Mouse (Mus musculus) layer of hippocampus, adult 8-10 months (tissue): ENCODE results near the gene Znhit3. TPM values are rescaled to one million over a fixed set of nuclear protein-coding genes. Genes with fewer than 3 reads are reported as not detected.
A peak's percentile ranks its signal among the peaks of the same experiment; 100 is the strongest.

Experiments
- DNase-seq, 2 experiments: peaks; one replicate each; pipeline ENCODE4 v3.0.0; 2022; ENCODE audit warnings: low spot score in 2 of 2
- total RNA-seq, 4 experiments: library from RNA; stranded (reverse); gene quantifications; 2 replicates each; pipeline ENCODE4 v1.2.4; 2022

Znhit3 gene
- total RNA-seq = 10 to 100 TPM; 26.9 to 34.3 (median 31.1) TPM

DNA sequence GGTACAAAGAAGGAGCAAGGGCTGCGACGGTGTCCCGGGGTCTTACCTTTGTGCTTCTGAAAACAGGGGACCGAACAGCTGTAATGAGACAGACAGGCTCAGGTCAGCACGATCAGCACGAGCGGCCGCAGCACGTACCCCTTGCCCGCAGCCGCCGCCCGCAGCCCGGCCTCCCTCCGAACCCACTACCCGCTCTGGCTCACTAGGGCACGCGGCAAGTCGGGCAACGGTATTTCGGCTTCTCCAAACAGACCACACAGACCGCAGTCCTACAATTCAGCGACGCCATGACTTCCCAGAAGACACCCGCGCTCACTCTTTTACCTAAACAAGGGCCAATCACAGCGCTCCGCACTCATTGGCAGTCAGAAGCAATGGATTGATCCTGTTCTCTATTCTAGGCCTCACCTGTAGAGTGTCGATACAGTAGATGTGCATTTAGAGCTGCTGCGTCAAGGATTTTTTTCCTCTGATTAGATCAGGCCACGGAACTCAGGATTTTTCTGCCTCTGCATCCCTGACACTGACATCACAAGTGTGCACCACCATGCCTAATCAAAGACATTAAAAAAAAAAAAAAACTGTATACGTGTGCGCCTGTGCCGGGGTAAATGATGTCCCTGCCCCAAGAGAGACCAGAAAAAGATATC, at the start of gene Znhit3:
Gene Znhit3 (minus strand): TSS at position 314 of the 650 bp plus-strand sequence.
- DNase-seq = peak; percentile 86 to 90

DNA sequence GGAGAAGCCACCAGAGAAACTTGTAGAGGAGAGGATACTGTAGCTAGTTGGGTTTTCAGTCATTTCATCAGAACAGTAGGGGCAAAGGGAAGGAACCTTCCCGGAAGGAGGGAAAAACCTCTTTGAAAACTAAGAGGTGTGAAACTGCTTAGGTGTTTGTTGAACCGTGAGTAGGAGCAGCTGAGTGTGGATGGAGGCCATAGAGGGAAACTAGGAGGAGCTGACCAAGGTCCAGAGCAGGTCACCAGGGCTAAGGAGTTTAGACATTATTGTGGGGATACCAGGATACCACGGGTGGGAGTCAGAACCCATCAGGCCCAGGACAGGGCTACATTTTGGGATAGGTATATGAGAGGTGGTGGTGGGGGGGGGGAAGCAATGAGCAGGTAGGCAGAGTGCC, 47.4 kb upstream of the Znhit3 start:
- no peak for DNase-seq

DNA sequence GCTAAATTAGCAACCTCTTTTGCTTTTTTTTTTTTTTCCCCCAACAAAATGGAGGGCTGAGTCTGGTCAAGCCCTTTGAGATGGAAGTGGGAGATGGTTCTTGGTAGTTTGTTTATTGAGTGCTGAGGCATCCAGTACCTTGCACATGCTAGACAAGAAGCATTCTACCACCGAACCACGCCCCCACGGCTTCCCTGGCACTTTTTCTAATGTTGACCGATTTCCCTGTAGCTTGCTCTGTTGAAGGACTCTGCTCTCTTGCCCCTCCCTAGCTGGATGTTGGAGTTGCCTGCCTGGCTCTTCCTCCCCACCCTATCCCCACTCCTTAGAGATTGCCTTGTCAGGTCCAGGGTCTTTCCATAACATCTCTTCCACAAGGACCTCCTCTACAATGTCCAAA, 46.4 kb upstream of the Znhit3 start:
- no peak for DNase-seq

DNA sequence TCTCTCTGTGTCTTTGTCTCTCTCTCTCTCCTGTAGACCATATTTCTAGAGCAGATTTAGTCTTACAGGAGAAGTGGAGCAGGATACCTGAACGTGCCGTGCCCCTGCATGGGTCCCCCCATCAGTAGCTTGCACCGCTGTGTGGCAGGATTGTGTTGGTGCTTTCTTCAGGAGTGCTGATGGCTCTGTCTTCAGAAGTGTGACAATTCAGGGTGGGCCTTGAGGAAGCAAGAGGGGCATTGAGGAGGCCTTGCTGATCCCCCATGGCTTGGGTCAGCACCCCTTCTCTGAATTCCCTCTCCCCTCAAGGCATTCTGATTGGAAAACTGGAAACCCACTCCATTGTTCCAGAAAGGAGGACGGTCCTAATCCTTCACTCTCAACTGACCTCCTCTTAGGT, 45.4 kb upstream of the Znhit3 start:
- no peak for DNase-seq

DNA sequence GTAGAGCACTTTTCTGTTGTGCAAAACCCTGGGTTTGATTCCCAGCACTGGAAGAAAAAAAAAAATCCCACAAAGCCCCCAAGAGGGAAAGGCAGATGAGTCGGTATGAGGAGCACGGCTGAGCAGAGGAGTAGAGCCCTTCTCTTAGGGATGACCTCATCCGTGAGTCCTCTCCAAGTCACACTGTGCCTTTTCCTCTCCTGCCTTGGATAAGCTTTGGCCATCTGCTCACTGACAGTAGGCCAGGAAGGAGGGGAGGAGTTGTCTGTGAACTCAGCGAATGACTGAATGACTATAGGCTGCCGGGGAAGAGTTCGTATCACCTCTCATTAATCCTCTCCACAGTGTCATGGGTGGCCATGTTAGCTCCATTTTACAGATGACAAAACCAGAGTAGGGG, 44.6 kb upstream of the Znhit3 start:
- DNase-seq = no peak

DNA sequence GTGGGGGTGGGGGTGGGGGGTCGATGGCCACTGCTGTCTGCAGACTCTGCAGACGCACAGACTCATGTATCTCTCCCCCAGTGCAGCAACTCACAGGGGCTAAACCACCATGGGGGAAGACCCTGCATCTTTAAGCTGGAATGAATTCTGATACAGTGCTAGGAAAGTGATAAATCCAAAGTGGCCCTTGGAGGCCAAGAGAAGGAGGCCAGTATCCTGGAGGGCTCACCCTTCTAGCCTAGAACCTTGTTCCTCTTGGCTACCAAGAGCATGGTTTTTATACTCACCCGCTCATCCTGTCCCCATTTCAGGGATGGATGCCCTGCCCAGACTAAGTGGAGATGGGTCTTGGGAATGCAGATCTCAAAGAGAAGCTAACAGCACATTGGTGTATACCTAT, 44.1 kb upstream of the Znhit3 start:
- no peak for DNase-seq

DNA sequence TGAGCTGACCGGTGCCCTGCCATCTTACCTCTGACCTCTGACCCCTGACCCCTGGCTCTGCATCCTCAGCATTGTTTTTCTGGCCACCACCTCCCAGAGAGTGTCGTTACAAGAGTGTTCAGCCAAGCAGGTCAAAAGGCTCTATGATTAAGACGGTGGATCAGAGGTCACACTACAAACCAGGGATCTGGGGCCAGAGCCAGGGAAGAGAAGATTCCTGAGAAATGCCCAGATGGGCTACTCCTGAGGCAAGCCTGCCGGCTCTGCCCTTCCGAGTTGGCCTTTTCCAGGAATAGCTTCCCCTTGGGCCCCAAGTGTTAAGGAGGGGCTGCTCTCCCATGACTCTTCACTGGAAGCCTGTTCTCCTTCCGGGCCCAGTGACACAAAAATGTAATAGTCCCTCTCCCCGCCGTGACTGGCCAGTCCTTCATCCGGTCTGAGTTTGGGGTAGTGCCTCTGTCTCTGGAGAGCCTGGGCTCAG, 43.6 kb upstream of the Znhit3 start:
- DNase-seq = no peak

DNA sequence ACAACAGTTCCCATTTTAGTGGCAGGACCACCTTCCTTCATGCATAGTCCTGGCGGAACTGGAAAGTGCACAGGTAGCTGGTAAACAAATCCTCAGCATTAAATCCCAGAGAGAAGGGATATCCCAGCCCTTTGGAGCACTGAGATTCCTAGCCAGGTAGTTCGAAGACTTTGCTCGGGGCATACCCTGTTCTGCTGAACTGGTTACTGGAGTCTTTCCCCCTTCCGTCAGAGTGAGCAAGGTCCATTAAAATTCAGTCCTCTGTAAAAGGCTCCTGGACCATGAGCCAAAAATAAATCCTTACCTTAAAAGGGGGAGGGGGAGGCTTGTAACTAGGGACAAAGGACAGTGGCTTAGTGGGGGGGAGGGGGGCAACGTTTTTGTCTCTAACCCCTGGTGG, 43.0 kb upstream of the Znhit3 start:
- DNase-seq = no peak

DNA sequence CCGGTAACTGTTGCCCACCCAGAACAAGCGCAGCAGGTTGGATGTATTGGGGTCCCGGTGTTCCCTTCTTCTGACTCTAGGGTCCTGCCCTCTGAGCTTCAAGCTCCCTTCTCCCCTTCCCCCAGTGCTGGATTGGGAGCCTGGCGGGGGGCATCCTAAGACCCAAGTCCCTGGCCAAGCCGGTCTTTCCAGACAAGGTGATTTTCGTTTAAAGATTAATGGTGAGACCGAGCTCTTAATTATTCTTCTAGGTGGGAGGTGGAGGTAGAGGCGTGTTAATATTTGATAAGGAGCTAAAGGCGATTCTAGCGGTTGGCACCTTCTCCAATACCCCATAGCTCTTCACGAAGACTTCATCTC, 42.1 kb upstream of the Znhit3 start:
- DNase-seq = no peak

DNA sequence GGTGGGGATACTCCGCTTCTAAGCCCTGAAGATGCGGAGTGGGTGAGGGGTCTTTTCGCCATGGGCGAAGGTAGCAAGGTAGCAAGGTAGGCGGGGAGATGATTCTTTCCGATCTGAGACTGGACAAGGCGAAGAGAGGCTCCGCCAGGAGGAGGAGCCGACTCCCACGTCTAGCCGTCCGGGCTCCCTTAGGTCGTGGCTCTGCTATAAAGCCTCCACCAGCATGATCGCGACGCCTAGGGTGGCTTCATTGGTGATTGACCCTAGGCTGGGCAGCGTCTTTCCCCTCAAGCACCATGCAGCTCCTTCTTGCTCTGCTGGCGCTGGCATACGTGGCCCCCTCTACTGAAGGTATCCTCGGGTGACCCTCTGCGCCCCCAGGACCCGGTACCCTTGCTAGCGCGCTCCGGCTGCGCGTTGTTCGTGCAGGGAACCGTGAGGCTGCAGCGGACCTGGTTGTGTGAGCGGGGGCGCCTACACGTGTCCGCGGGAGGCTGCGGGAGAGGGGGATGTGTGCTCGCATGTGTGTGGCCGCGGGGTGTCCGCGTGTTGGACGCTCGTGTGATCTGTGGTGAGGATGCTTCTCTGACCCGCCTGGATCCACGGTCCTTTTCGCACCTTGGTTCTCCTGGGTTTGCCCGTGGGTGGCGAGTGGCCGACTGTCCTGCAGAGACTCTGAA, 41.6 kb upstream of the Znhit3 start, which contains the start of gene Car4:
Gene Car4 (plus strand): TSS at position 196 of the 680 bp plus-strand sequence.
- peak in 1 of 2 experiments; percentile 21 for DNase-seq

DNA sequence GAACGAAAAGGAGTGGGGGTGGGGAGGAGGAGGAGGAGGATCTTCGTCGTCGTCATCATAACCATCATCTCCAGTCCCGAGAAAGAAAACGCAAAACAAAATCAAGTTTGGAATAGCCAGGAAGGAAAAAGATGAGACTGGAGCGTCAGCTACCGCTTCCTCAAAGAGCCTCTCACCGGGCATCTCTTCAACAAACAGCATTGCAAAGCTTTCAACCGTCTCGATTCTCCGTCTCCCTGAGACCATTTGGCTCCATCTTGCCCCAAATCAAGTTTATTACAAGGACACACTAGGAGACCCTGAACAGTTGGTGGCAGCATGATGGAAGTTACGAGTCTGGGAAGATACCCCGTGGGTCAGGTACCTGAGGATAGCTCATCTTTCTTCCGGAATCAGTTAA, 41.0 kb upstream of the Znhit3 start:
- no peak for DNase-seq

DNA sequence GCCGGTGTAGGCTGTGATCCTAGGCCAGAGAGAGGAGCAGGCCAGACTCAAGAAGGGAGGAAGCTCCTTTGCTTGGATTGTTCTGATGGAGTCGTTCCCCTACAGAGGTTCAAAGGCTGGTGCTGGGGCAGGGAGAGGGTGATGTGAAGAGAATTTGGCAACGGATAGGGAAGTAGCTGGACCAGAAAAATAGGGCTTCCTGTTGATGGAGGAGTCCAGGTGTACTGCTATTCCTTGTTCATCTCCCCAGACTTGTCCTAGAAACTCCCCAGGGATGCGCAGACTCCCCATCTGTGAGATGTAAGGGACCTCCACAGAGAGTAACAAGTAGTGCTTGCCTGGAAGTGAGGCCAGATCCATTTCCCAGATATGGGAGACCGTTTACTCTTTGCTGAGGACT, 40.2 kb upstream of the Znhit3 start:
- no peak for DNase-seq

DNA sequence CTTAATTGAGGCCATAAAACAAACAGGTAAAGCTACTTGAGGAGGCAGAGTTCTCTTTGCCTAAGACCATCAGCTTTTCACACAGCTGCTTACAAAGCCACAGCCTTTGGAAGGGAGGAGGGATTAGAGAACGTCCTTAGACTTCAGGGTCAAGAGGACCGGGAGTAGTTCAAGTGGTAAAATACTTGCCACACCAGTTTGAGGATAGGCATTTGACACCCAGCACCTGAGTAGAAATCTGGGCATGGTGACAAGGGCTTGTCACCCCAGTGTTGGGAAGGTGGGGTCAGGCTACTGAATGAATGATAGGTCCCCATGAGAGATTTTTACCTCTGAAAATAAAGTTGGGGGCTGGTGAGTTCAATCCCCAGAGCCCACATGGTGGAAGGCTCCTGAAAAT, 36.4 kb upstream of the Znhit3 start:
- no peak for DNase-seq

DNA sequence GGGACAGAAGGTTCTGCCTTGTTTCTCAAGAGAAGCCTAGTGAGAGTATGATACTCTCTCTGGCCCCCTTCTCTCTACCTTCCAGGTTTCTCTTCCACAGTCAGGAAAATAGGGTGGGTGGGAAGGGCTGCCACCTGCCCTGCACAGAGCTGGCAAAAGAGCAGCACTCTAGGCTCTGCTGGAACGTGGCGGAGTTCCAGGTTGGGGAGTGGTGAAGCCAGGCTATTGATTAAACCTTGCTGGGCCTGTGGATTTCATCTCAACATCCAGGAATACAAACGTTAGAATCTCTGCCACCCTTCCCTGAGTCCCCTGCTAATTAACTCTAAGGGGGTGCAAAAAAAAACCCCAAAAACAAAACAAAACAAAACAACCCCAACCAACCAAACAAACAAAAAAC, 32.4 kb upstream of the Znhit3 start:
- DNase-seq = no peak

DNA sequence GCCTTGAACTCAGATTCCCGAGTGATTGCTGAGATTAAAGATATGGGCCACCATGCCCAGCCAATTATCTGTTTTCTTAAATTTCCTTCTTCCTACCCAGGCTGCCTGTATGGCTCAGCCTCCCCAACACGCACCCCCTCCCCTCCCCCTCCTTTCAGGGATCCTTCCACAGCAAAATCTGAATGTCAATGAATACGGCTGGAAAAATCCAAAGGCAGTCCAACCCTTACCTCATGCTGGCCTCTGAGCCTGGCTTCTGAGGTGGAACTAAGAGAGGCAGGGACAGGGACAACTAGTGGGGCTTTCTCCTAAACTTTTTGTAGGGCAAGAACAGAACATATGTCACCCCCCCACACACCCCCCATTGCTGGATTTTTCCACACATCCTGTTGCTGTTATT, 31.9 kb upstream of the Znhit3 start:
- DNase-seq = no peak

DNA sequence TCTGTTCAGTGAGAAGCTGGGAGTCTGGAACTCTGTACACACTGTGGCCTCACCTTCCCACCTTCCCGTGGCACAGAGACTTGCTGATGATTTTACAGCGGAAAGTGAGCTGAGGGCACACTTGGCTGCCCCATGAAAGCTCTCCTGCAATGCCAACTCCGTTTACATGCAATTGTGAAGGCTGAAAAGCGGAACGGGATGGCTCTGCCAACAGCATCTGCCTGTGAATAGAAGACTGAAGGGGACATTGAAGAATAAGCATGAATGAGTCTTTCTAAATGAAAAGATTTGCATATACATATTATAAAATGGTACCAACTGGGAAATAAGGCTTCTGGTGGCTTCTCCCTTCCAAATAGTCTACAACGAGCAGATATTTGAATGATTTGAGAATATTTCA, 31.0 kb upstream of the Znhit3 start:
- no peak for DNase-seq

DNA sequence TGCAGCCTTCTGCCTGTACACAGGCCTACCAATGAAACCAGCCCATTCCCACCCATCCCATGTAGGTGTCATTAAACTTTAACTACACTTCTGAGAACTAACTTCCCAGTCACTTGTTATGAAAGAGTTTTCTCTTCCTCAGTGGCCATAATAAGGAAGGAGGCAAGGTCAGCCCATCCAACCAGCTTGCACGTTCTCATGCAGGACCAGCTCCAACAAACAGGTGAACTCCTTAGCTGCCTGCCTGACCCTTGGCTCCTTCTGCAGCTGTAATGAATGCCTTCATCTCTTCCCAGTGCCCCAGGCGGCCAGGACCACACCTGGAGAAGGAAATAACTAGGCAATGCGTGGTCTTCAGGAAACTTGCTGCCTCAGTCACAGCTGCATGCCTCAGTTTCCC, 29.7 kb upstream of the Znhit3 start:
- DNase-seq = no peak

DNA sequence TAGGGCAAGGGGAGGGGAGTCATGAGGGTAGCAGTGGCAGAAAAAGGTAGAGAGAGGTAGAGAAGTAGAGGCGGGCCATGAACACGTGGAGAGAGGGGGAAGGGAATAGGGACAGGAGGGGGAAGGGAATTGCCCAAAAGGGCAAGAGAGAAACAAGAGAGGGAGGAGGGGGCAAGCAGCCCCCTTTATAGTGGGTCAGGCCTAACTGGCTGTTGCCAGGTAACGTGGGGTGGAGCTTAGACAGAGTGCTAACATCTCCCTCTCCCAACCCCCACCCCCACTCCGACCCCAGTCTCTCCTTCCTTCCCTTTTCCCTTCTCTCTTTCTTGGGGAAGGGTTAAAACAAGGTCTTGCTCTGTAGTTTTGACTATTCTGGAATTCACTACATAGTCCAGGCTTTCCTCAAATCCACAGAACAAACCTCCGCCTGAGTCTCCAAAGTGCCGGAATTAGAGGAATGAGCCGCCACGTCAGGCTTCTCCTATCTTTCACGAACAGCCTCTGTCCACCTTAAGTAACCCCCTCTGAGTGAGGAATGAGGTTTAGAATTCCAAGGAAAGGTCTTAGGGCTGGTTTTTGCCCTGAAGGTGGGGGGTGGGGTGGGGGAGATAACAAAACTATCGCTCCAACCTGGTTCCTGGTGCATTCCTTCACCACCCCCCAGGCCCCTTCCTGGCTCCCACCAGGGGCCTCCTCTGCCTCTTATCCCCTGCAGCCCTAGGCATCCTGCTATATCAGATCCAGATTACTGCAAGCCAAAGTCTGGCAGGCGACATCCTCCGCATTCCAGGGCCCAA, 28.7 kb upstream of the Znhit3 start:
- no peak for DNase-seq

DNA sequence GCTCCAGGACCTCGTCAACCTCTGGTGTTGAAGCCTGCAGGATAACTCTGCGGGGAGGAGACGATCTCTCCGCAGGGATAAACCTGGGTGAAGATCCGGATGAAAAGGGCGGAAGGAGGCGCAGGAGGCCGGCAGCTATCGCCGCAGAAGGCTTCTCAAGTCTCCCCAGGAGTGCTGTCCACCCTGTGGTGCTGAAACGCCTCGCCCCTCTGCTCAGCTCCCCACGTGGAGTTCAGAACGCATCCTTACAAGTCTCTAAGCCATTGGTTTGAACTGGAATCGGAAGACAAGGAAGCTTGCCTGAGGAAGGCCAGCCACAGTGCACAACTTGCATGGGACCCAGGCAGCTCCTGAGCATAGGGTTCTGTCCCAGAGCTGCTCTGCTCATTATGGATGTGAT, 27.8 kb upstream of the Znhit3 start:
- no peak for DNase-seq

DNA sequence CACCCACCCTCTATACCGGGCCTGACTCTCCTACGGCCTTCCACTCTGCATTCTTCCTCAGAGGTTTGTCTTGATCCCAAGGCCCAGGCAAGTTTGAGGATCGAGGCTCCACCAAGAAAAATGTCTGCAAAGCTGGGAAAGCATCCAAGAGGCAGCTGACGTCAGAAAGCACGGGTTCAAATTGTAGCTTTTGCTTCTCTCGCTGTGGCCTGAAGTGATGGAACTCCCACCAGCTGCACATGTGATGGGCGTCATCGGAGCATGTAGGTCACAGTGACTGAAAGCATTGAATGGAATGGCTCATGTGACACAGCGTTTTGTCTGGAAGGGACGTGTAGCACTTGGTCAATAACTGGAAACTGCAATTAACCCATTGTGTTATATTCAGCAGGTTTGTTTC, 24.0 kb upstream of the Znhit3 start:
- DNase-seq = no peak

DNA sequence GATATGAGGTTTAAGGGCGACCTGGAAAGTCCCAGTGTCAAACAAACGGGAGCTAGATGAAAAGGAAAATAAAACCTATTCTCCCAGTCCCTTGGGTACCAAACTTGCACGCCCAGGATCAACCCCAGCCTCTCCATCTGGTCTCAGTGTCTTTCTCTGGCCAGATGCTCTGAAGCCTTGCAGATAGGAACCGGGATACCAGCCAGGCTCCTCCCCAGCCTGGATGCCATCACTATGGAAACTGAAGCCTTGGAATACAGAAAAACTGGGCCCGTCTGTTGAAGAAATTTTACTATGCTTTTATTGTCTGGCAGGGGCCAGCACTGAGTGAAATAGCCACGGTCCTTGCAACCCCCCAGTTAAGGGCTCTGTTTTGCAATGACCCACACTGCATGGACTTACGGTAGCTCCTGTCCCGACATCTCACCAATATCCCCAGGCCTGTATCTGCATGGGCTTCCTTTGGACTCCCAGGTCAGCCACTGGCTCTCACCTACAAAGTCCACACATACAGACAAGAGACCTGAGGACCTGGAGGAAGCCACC, 23.4 kb upstream of the Znhit3 start:
- DNase-seq = peak; percentile 72 to 78

DNA sequence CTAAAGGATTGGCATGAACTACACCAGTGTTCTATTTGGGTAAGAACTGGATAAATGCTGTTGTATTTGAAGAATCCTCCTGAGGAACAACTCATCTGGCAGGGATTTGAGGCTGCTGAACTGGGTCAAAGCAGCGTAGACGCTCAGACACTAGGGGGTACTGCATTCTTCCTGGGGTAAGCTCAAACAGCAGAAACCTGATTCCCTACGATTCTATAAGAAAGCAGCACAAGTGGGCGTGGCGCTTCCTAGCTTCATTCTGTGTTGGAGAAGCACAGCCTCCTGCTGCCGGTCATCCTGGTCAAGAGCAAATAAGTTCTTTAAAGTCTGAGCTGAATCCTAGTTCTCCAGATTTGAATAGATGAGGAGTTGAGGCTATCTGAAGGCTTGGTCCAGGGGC, 16.1 kb upstream of the Znhit3 start:
- no peak for DNase-seq
